Mouse (Mus musculus): ENCODE measurements around the gene Uhrf1.

The Uhrf1 gene

DNA sequence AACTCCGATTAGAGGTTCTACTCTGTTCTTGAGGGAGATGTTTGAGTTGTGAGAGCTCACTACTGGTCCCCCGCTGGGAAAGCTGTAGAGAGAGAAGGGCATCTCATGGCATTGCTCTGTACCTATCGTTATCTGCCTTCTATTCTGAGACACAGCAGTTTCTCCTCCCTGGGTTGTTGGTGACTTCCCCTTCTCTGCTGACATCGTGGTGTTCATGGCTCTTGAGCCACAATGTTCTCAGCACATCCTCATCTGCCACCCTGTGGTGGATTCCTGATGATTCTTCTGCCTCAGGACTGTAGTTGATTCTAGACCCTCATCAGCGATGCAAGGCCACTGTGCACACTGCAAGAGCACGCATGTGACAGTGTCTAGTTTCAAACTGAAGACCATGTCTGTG lies 34.7 kb downstream of the Uhrf1 start:
- in situ Hi-C loops (cut with MboI; ENCODE audit: unreplicated experiment in 2 of 2), result no loop called here

DNA sequence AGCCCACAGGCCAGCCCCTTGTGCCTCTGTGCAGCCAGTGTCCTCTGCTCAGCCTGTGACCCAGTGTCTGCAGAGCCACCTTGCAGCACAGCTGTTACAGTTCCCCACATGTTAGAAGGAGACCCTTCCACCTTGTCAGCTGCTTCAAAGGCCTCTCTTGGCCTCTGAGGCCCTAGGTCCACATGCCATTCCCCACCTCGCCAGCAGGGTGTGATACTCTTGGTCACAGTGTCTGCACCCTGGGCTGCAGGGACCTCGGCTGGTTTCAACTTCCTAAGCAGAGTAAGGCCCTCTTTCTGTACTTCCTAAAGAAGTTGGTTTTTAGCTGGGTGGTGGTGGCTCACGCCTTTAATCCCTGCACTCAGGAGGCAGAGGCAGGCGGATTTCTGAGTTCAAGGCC lies 35.8 kb downstream of the Uhrf1 start:
- in situ Hi-C loops (cut with MboI; ENCODE audit: unreplicated experiment in 2 of 2), result no loop called here

- in situ Hi-C loops (cut with MboI; ENCODE audit: unreplicated experiment in 2 of 2), result loop anchor here in 1 of 2 experiments (10.0 kb wide), 1 partner anchor 366 kb away; the partner anchor contains the start of gene Shd
These were observed 37.6 kb downstream of the Uhrf1 start for GRCm38 (mm10) chr17:56340717-56341116.

DNA sequence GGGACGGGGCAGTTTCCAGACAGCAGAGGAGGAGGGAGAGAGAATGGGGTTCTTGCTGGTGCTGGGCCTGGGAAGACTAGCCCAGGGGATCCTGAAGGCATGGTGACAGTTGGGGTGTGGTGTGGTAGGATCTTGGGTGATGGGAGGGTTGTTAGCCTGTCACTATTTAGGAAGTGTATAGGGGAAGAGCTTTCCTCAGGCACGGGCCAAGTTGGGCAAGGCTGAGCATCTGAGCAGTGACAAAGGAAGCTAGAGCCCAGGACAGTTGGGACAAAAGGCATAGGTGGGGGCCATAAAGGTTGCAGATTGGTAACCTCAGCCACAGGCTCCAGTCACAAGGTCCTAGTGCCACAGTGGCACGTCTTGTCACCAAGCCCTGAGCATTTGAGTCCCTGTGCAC lies 40.3 kb downstream of the Uhrf1 start:
- in situ Hi-C loops (cut with MboI; ENCODE audit: unreplicated experiment in 2 of 2), result loop anchor here in 1 of 2 experiments (10.0 kb wide), 1 partner anchor 369 kb away; the partner anchor contains the start of gene Shd

- in situ Hi-C loops (cut with MboI; ENCODE audit: unreplicated experiment in 2 of 2), result loop anchor here in 1 of 2 experiments (5.0 to 10.0 kb wide), 3 partner anchors 78 to 371 kb away; partner anchors contain the start of gene Shd
These were observed 42.2 kb downstream of the Uhrf1 start for GRCm38 (mm10) chr17:56345364-56345763.

- in situ Hi-C loops (cut with MboI; ENCODE audit: unreplicated experiment in 2 of 2), result loop anchor here in 1 of 2 experiments (5.0 to 10.0 kb wide), 3 partner anchors 81 to 373 kb away; partner anchors contain the start of gene Shd
These were observed 45.0 kb downstream of the Uhrf1 start for GRCm38 (mm10) chr17:56348128-56348527.

DNA sequence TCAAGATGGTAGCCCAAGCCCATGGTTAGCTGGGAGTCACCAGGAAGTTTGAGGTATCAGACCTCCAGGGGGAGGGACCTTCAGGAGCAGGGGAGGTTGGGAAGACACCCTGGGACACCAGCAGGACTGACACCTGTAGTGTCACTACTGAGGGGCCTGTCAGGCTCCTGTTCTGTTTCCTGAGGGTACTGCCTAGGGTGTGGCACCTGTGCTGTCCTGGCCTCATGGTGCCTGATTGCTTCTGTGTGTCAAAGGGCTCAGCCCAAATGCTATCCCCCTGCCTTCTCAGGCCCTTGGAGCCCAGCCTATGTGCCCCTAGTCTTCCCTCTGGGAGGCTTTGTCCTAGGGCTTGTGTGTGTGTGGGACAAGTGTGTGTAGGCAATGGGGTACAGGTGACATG lies 45.5 kb downstream of the Uhrf1 start:
- in situ Hi-C loops (cut with MboI; ENCODE audit: unreplicated experiment in 2 of 2), result loop anchor here in 1 of 2 experiments (5.0 to 10.0 kb wide), 3 partner anchors 81 to 374 kb away; partner anchors contain the start of gene Shd

DNA sequence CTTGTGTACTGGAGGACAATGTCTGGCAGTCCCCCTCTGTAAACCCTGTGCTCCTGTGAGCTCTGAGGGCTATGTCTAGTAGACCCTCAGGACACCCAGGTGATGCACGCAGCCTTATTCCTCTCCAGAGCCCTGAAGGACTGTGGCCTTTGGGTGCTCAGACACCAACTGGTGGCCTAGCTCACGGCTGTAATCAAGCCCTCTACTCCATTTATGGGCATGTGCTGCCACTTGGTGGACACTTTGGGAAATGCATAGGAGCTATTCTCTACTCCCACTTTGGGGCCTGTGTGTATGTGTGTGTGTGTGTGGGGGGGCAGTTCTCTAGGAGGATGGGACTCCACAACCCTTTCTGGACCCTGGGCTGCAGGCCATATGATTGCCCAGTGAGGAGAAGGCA lies 47.6 kb downstream of the Uhrf1 start:
- in situ Hi-C loops (cut with MboI; ENCODE audit: unreplicated experiment in 2 of 2), result loop anchor here in 1 of 2 experiments (5.0 kb wide), 1 partner anchor 218 kb away; no protein-coding TSS in a partner anchor

DNA sequence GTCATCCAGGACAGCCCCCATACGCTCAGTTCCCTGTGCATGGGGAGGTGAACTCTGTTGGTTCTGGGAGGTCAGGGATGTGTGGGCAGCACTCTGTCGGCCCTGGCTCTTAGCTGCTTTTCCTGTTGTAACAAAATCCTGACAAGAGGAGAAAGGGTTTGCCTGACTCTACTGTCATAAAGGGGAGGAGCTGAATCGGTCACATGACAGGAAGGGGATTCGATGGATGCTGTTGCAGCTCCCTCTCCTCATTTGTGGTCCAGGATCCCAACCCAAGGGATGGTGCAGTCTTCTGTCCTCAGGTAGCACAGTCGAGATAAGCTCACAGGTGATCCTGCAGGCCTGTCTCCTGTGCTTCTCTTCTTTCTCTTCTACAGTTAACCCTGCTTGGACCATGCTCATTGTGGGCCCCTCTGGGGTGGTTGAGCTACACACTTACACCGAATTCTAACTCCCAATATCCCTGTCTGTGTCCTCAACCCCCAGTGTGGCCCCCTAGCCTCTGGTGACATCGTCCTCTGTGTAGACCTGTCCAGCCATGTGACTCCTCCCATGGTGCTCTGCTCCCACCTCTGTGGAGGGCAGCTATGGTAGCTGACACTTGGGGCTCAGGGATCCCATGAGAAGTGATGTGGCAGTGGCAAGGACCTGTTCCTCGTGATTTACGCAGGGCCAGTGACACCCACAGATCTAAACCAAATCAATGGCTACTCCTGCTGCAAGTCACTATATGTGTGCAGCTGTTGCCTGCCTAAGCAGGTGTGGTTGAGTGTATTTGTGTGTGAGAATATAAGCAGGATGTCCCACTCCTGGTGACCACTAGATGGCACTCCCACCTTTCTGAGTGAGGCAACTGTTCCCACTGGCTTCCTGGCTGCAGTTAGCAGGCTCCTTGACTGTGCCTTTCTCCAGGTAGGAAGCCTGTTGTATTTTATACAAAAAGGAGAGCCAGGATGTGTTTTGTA lies 54.1 kb downstream of the Uhrf1 start:
- in situ Hi-C loops (cut with MboI; ENCODE audit: unreplicated experiment in 2 of 2), result loop anchor here (5.0 kb wide), 4 partner anchors 125 to 310 kb away; partner anchors contain the start of gene Gm20219 (in 1 of the 2)

DNA sequence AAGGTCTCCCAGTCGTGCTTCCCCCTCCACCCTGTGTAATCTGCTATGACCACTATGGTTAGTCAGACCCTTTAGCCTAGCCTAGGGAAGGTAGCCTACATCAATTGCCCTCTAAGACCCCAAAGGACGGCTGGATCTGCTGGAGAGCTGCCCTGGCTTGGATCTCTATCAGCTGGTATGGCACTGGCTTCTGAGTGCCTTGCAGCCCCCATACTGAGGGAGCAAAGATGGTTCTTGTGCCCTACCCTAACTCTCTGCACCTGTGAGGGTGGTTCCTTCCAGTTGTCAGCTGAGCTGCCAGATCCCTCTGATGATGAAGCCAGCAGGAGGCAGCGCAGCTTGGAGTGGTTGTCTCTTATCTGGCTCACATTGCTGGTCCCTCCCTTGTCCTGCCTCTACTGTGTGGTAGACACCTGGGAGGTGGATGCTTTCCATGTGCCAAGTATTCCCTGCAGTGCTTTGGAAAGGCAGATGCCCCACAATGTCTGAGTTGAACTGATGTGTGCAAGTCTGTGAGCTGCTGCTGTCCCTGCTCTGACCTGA lies 56.1 kb downstream of the Uhrf1 start:
- in situ Hi-C loops (cut with MboI; ENCODE audit: unreplicated experiment in 2 of 2), result loop anchor here (5.0 kb wide), 4 partner anchors 123 to 308 kb away; partner anchors contain the start of gene Gm20219 (in 1 of the 2)

DNA sequence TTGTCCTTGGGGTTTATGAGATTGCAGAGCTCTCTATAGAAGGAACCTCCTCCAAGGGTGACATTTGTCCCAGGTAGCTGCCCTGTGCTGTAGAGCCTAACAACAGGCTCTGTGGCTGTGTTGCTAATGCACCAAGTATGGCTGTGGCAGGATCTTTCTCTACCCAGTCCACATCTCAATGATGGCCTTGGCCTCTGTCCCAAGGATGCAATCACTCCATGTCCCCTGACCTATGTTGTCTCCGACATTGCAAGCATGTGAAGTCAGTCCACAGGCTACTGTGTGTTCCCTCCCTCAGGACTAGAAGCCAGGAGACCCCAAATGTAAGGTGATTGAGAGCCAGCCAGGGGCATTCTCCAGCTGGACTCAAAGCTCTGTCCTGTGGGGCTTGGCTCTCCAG lies 56.7 kb downstream of the Uhrf1 start:
- in situ Hi-C loops (cut with MboI; ENCODE audit: unreplicated experiment in 2 of 2), result loop anchor here (5.0 kb wide), 4 partner anchors 122 to 307 kb away; partner anchors contain the start of gene Gm20219 (in 1 of the 2)

- in situ Hi-C loops (cut with MboI; ENCODE audit: unreplicated experiment in 2 of 2), result no loop called here
These were observed 57.3 kb downstream of the Uhrf1 start for GRCm38 (mm10) chr17:56360451-56360850.

DNA sequence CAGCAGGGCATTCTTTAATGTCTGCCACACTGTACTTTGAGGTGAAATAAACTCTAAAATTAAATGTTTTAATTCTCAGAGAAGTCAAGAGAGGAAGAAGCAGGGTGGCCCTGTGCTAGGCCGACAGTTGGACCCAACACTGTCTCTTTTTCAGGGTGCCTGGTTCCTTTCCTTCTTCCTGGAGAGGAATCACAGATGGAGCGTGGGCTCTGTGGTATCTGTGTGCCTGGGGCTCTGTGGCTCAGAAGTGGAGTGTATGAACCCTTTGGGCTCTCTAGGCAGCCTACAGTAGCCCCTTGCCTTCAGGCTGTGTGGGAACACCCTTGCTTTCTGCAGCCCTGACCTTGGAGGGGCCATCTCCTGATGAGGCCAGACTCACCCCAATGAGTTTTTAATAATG lies 58.4 kb downstream of the Uhrf1 start:
- in situ Hi-C loops (cut with MboI; ENCODE audit: unreplicated experiment in 2 of 2), result no loop called here

- in situ Hi-C loops (cut with MboI; ENCODE audit: unreplicated experiment in 2 of 2), result no loop called here
These were observed 62.9 kb downstream of the Uhrf1 start for GRCm38 (mm10) chr17:56365791-56366673.

GRCm38 (mm10) chr17:56368291-56368790 lies 65.2 kb downstream of the Uhrf1 start:
- in situ Hi-C loops (cut with MboI; ENCODE audit: unreplicated experiment in 2 of 2), result no loop called here

DNA sequence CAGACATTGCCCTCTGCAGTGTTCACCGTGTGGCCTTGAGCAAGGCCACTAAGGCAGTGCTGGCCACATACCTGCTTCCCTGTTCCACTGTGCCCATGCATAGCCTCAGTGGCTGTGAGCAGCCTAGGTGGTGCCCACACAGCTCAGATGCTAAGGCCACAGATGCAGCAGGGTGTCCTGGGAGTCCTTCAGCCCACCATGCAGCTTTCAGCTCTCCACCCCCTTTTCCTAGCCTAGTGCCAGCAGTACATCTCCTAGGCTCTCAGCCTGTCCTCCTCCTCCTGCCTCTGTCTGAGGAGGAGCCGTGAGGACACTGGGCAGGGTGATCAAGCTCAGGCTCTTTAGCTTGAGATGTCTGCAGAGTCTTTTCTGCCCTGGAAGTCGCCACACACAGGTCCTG lies 67.0 kb downstream of the Uhrf1 start:
- in situ Hi-C loops (cut with MboI; ENCODE audit: unreplicated experiment in 2 of 2), result no loop called here

DNA sequence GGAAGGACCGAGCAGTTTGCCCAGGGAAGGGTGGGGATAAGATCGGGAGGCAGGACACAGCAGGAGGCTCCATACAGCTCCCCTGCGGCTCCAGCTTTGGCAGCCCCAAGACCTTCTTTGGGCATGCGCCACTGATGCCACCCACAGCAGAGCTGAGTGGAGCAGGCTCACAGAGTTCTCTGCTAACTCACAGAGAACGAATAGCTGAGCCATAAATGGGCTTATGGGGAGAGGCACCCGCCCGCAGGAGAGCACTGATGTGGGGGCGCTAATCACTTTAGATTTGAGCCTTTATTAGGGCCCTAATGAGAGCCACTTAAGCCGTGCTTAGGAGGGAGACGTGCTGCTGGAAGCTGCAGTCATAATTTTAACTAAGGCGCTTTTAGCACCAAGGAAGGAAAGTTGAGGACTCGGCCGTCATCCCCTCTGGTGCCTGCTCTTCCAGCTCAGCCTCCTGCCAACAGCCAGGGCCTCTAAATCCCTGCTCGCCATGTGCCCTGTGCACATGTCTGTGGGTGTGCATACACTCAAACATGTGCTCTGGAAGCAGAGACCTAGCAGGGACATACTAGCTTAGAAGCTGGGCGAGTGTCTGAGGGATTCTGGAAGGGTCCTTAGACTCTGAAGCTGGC lies 68.0 kb downstream of the Uhrf1 start:
- in situ Hi-C loops (cut with MboI; ENCODE audit: unreplicated experiment in 2 of 2), result no loop called here

DNA sequence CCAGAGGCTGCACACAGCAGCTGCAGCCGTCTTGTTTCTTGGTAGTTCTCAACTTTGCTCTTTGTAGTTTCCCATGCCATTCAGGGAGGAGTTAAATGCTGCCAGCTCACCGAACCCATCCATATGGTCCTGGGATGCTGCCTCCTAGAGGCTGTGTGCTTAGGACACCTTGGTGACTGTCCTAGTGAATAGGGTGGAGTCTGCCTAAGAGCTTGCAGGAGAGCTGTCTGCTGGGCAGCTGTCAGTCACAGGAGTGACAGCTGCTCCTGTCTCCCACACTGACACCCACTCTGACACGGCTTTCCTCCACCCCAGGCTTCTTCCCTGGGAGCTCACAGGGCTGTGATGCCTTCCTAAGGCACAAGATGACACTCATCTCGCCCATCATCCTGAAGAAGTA lies 69.0 kb downstream of the Uhrf1 start:
- in situ Hi-C loops (cut with MboI; ENCODE audit: unreplicated experiment in 2 of 2), result no loop called here

All from v-Abl transformed pro-B cells (cell line).